Mouse (Mus musculus): ENCODE results near the gene Cxcl3.

DNA sequence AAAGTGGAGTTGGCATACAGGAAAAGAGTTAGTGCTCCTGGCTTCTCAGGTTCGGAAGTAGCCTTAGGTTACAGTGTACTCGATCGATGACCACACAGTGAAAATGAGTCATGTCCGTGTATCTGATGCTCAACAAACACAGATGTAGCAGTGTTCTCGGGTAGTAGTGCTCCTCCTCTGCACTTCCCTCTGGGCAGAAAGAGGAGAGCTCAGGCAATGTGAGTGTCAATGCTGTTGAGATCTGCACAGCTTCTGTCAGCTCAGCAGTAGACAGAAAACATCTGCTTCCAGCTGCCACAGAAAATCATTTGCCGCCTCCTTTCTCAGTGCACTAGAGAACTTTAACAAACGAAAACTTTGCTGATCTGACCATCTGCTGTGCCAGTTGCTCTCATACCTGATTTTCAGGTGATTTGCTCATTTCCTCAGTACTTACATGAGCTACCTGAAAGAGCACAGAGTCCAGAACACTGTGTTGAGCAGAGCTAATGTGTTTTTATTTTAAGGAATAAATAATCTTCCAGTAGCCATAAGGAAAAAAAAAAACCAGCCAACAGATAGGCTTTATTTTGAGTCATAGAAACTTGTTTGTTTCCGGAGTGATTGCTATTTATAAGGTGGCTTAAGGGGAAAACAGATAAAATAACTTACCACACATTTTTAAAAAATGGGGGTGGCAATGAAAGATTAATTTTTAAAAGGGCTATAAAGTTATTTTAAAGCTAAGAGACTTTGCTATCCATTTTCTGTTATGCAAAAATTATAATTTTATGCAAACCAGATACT lies 19.9 kb upstream of the Cxcl3 start:
- TF ChIP-seq CTCF (IDR thresholded peaks at IDR 0.05; ENCODE audit: low read depth), result no peak
- TF ChIP-seq EP300 (optimal IDR thresholded peaks at IDR 0.05), result no peak
